ENCODE assay signal across 9 mouse cellular contexts in genomic region chr4:13240645-13241044, GRCm38 (mm10).
DNase-seq lines count a peak whose midpoint lies in the region; ATAC-seq and TF ChIP-seq lines count a peak whose summit lies in the region.
"Had no signal": no experiment of that assay in that cellular context is flagged by ENCODE, and none has a peak within 500 bp of the region (broad histone marks: within the 10 kb centered on the region; RNA-seq: fewer than 3 reads in every experiment).

No protein-coding gene starts in this region.

- H3K4me3 ChIP-seq in hindbrain, embryonic 11.5 days (ENCODE audit: low read depth, low read length): no peak overlapping the region
- H3K4me3 ChIP-seq in hindbrain, embryonic 12.5 days: no peak overlapping the region
- no peak overlapping the region for H3K4me3 ChIP-seq in embryonic facial prominence, embryonic 13.5 days
- 0 out of 2 replicates have a peak overlapping the region, but pooled peaks have one; percentile 0 for H3K4me3 ChIP-seq in hindbrain, postnatal 0 days (ENCODE audit: low read length)
- no peak overlapping the region for H3K4me3 ChIP-seq in midbrain, embryonic 13.5 days (replicated peaks)

- H3K9ac ChIP-seq in hindbrain, embryonic 11.5 days (ENCODE audit: low read depth, low read length): no peak overlapping the region
- no peak overlapping the region for H3K9ac ChIP-seq in hindbrain, embryonic 12.5 days
- H3K9ac ChIP-seq in embryonic facial prominence, embryonic 13.5 days: no peak overlapping the region
- H3K9ac ChIP-seq in hindbrain, postnatal 0 days (replicated peaks; ENCODE audit: low read length): no peak overlapping the region
- no peak overlapping the region for H3K9ac ChIP-seq in midbrain, embryonic 13.5 days (replicated peaks)

- no peak for TF ChIP-seq CTCF in hindbrain, postnatal 0 days (IDR thresholded peaks at IDR 0.05; ENCODE audit: low read depth)

- 0 out of 2 replicates have a peak, but pooled peaks have one; percentile 33 for ATAC-seq in hindbrain, embryonic 11.5 days (ENCODE audit: low FRiP score)
- no peak for ATAC-seq in hindbrain, embryonic 12.5 days (ENCODE audit: low FRiP score)
- no peak for ATAC-seq in embryonic facial prominence, embryonic 13.5 days (ENCODE audit: insufficient number of reproducible peaks, insufficient read depth, low FRiP score, low TSS enrichment, low read depth)
- peak; percentile 77 for ATAC-seq in hindbrain, postnatal 0 days
- peak; percentile 48; the same call in 1 of the 2 replicates for ATAC-seq in midbrain, embryonic 13.5 days
- ATAC-seq in cerebellum, adult (ENCODE audit: insufficient number of reproducible peaks, low FRiP score, low TSS enrichment): no peak

- H3K9me3 ChIP-seq in hindbrain, embryonic 11.5 days (ENCODE audit: control insufficient read depth, low read length): no peaks in the 10 kb centered on the region
- no peaks in the 10 kb centered on the region for H3K9me3 ChIP-seq in hindbrain, embryonic 12.5 days (replicated peaks)
- no peaks in the 10 kb centered on the region for H3K9me3 ChIP-seq in embryonic facial prominence, embryonic 13.5 days
- H3K9me3 ChIP-seq in hindbrain, postnatal 0 days (ENCODE audit: low read length): no peaks in the 10 kb centered on the region
- H3K9me3 ChIP-seq in midbrain, embryonic 13.5 days: no peaks in the 10 kb centered on the region
- H3K9me3 ChIP-seq: G1E had no signal

- H3K27ac ChIP-seq in hindbrain, embryonic 11.5 days (ENCODE audit: low read depth, low read length): no peak overlapping the region
- H3K27ac ChIP-seq in hindbrain, embryonic 12.5 days: no peak overlapping the region
- 0 out of 2 replicates have a peak overlapping the region, but pooled peaks have one; percentile 45 for H3K27ac ChIP-seq in embryonic facial prominence, embryonic 13.5 days
- peak overlapping the region; percentile 20; the same call in 1 of the 2 replicates for H3K27ac ChIP-seq in hindbrain, postnatal 0 days
- H3K27ac ChIP-seq in midbrain, embryonic 13.5 days: no peak overlapping the region

- no peaks in the 10 kb centered on the region for H3K36me3 ChIP-seq in hindbrain, embryonic 11.5 days (ENCODE audit: control insufficient read depth, insufficient read depth, low read length)
- no peaks in the 10 kb centered on the region for H3K36me3 ChIP-seq in hindbrain, embryonic 12.5 days
- H3K36me3 ChIP-seq in embryonic facial prominence, embryonic 13.5 days: no peaks in the 10 kb centered on the region
- H3K36me3 ChIP-seq in hindbrain, postnatal 0 days (ENCODE audit: insufficient read depth, low read length): no peaks in the 10 kb centered on the region
- no peaks in the 10 kb centered on the region for H3K36me3 ChIP-seq in midbrain, embryonic 13.5 days
- H3K36me3 ChIP-seq: G1E had no signal

- no peaks in the 10 kb centered on the region for H3K27me3 ChIP-seq in hindbrain, embryonic 11.5 days (ENCODE audit: control insufficient read depth, insufficient read depth, low read length)
- no peaks in the 10 kb centered on the region for H3K27me3 ChIP-seq in hindbrain, embryonic 12.5 days
- no peaks in the 10 kb centered on the region for H3K27me3 ChIP-seq in embryonic facial prominence, embryonic 13.5 days
- H3K27me3 ChIP-seq in hindbrain, postnatal 0 days (ENCODE audit: insufficient read depth, low read length): no peaks in the 10 kb centered on the region
- no peaks in the 10 kb centered on the region for H3K27me3 ChIP-seq in midbrain, embryonic 13.5 days

- 39% methylated on average over 9 of the region's 9 CpGs for WGBS in hindbrain, embryonic 11.5 days
- WGBS in hindbrain, embryonic 12.5 days: 39% methylated on average over 9 of the region's 9 CpGs
- WGBS in embryonic facial prominence, embryonic 13.5 days: 41% methylated on average over 9 of the region's 9 CpGs
- 41% methylated on average over 9 of the region's 9 CpGs for WGBS in hindbrain, postnatal 0 days
- 33% methylated on average over 9 of the region's 9 CpGs for WGBS in midbrain, embryonic 13.5 days

- peak; percentile 31 for DNase-seq in hindbrain, embryonic 11.5 days (ENCODE audit: low spot score)
- DNase-seq in hindbrain, postnatal 0 days (ENCODE audit: low spot score): peak; percentile 46
- DNase-seq in layer of hippocampus, adult 8-10 months (ENCODE audit: low spot score in 2 of 2): no peak
- DNase-seq in thymus, postnatal 4 days: no peak

- no peak overlapping the region for H3K4me2 ChIP-seq in hindbrain, embryonic 11.5 days (replicated peaks; ENCODE audit: low read depth, low read length)
- H3K4me2 ChIP-seq in hindbrain, embryonic 12.5 days (replicated peaks): no peak overlapping the region
- H3K4me2 ChIP-seq in embryonic facial prominence, embryonic 13.5 days: peak overlapping the region; percentile 39
- peak overlapping the region; percentile 41 for H3K4me2 ChIP-seq in hindbrain, postnatal 0 days (ENCODE audit: low read depth, low read length)
- no peak overlapping the region for H3K4me2 ChIP-seq in midbrain, embryonic 13.5 days (replicated peaks)

- H3K4me1 ChIP-seq in hindbrain, embryonic 11.5 days (replicated peaks; ENCODE audit: control insufficient read depth, insufficient read depth, low read length): no peaks in the 10 kb centered on the region
- H3K4me1 ChIP-seq in hindbrain, embryonic 12.5 days: peaks cover 5% of the 10 kb centered on the region
- peaks cover 22% of the 10 kb centered on the region for H3K4me1 ChIP-seq in embryonic facial prominence, embryonic 13.5 days
- H3K4me1 ChIP-seq in hindbrain, postnatal 0 days (ENCODE audit: insufficient read depth, low read length): no peaks in the 10 kb centered on the region
- H3K4me1 ChIP-seq in midbrain, embryonic 13.5 days (replicated peaks): peaks cover 4% of the 10 kb centered on the region; the same call in 1 of the 2 replicates

Comparison
In these comparisons a context has a peak if more than half of its experiments do, and no peak if none do; other contexts are left out.
1. ATAC-seq: peak in hindbrain, embryonic 11.5 days (single experiment), hindbrain, postnatal 0 days (single experiment) and midbrain, embryonic 13.5 days (single experiment); none in hindbrain, embryonic 12.5 days (single experiment), embryonic facial prominence, embryonic 13.5 days (single experiment) and cerebellum, adult (single experiment).
2. H3K27ac ChIP-seq: peak in embryonic facial prominence, embryonic 13.5 days (single experiment) and hindbrain, postnatal 0 days (single experiment); none in hindbrain, embryonic 11.5 days (single experiment), hindbrain, embryonic 12.5 days (single experiment) and midbrain, embryonic 13.5 days (single experiment).
3. H3K4me2 ChIP-seq: peak in embryonic facial prominence, embryonic 13.5 days (single experiment) and hindbrain, postnatal 0 days (single experiment); none in hindbrain, embryonic 11.5 days (single experiment), hindbrain, embryonic 12.5 days (single experiment) and midbrain, embryonic 13.5 days (single experiment).
4. DNase-seq: peak in hindbrain, embryonic 11.5 days (single experiment) and hindbrain, postnatal 0 days (single experiment); none in layer of hippocampus, adult 8-10 months (0 of 2) and thymus, postnatal 4 days (single experiment).